Mouse (Mus musculus): Measurements from ENCODE around the gene Neil1. TPM values are rescaled to one million over a fixed set of nuclear protein-coding genes. Genes with fewer than 3 reads are reported as not detected.

Neil1 gene
- polyA plus RNA-seq, 1 experiment from 2014 or later: 8.6 TPM

DNA sequence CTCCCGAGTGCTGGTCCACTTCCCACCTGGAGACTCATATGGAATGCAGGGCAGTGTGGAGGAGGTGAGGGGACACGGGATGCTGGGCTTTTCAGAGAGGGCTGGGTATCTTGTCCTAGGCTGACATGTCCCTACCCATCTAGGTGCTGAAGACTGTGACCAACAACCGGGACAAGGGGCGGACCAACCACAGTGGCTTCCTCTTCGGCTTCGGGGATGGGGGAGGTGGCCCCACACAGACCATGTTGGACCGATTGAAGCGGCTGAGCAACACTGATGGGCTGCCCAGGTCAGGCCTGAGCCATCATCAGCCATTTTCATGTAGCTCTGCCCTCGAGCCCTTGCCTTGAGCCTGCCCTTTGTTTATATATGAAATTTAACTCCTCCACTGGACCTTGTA lies 10.3 kb downstream of the Neil1 start:
- Histone ChIP-seq H3K36me3 (peaks cover 86% of the 10 kb centered on the region), H3K27ac (no peak overlapping the region), H3K4me3 (no peak overlapping the region), H3K4me1 (no peaks in the 10 kb centered on the region), H3K9ac (no peak overlapping the region), H3K27me3 (no peaks in the 10 kb centered on the region), H3K9me3 (no peaks in the 10 kb centered on the region), H3K4me2 (no peak overlapping the region)
- ATAC-seq (ENCODE audit: insufficient number of reproducible peaks, low FRiP score, low TSS enrichment, low read depth): no peak
- WGBS: 88% methylated on average over 9 of the region's 9 CpGs

DNA sequence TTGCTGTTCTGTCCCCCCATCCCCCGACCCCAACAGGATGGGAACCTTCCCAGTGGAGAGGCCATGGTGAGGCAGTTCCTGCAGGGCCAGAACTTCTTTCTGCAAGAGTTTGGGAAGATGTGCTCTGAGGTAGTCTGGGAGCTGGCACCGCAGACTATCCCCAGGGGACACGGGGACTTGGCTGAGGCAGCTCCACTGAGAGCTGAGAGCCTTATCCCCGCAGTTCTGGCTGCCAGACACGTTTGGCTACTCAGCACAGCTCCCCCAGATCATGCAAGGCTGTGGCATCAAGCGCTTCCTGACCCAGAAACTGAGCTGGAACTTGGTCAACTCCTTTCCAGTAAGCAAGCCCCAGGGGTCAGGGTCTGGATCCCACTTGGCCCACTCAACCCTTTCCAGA lies 10.9 kb downstream of the Neil1 start:
- Histone ChIP-seq H3K4me3 (no peak overlapping the region), H3K9me3 (no peaks in the 10 kb centered on the region), H3K27ac (no peak overlapping the region), H3K4me1 (no peaks in the 10 kb centered on the region), H3K36me3 (peaks cover 81% of the 10 kb centered on the region), H3K27me3 (no peaks in the 10 kb centered on the region), H3K4me2 (no peak overlapping the region), H3K9ac (no peak overlapping the region)
- no peak for ATAC-seq (ENCODE audit: insufficient number of reproducible peaks, low FRiP score, low TSS enrichment, low read depth)
- WGBS: 88% methylated on average over 6 of the region's 6 CpGs

- H3K4me3 ChIP-seq: peak within 1 kb of the TSS; percentile 75
- peak; percentile 89 for ATAC-seq (ENCODE audit: insufficient number of reproducible peaks, low FRiP score, low TSS enrichment, low read depth)
- peaks cover 49% of the 10 kb centered on the region for H3K36me3 ChIP-seq
- H3K4me2 ChIP-seq: peak within 1 kb of the TSS; percentile 83
- H3K27me3 ChIP-seq: no peaks in the 10 kb centered on the region
- peak within 1 kb of the TSS; percentile 96 for H3K27ac ChIP-seq
- under 1% methylated on average over 58 of the region's 58 CpGs for WGBS
- peak within 1 kb of the TSS; percentile 58 for H3K9ac ChIP-seq
- H3K4me1 ChIP-seq: peaks cover 12% of the 10 kb centered on the region
- H3K9me3 ChIP-seq: no peaks in the 10 kb centered on the region
Measured at GRCm38 (mm10) chr9:57130577-57131433, 17.3 kb downstream of the Neil1 start, which contains the start of gene Man2c1. Man2c1 (plus strand) TSS chr9:57130690.

GRCm38 (mm10) chr9:57129641-57130040 lies 18.5 kb downstream of the Neil1 start:
- Histone ChIP-seq H3K4me2 (peak overlapping the region; percentile 83; the same call in 1 of the 2 replicates), H3K36me3 (peaks cover 48% of the 10 kb centered on the region), H3K27ac (no peak overlapping the region), H3K4me1 (peaks cover 12% of the 10 kb centered on the region), H3K27me3 (no peaks in the 10 kb centered on the region), H3K4me3 (peak overlapping the region; percentile 75; the same call in 1 of the 2 replicates), H3K9ac (no peak overlapping the region), H3K9me3 (no peaks in the 10 kb centered on the region)
- no peak for ATAC-seq (ENCODE audit: insufficient number of reproducible peaks, low FRiP score, low TSS enrichment, low read depth)

DNA sequence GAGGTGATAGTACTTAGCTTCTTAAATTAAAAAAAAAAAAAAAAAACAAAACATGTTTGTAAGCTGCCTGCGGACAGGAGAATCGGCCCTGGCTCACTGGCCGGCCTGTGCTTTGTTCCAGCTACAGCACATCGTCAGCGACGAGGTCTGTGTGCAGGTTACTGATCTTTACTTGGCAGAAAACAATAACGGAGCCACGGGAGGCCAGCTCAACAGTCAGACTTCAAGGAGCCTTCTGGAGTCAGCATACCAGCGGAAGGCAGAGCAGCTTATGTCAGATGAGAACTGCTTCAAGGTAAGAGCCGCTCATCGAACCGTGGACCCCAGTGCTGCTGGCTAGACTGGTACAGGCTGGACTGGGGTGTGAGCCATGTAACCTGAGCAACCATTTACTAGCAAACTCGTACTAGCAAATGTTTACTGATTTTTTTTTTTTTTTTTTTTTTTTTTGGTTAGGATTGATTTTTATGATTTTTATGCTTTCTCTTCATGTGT lies 30.8 kb downstream of the Neil1 start:
- Histone ChIP-seq H3K27ac (no peak overlapping the region), H3K4me1 (no peaks in the 10 kb centered on the region), H3K4me3 (no peak overlapping the region), H3K36me3 (peaks cover 82% of the 10 kb centered on the region), H3K9ac (no peak overlapping the region), H3K4me2 (no peak overlapping the region), H3K9me3 (no peaks in the 10 kb centered on the region), H3K27me3 (no peaks in the 10 kb centered on the region)
- ATAC-seq (ENCODE audit: insufficient number of reproducible peaks, low FRiP score, low TSS enrichment, low read depth): no peak
- 90% methylated on average over 13 of the region's 13 CpGs for WGBS

Other genes with a start within 250 kb of the Neil1 start
- 10.9 and 11.3 TPM in 2 replicates for gene Snx33, start 219.9 kb downstream of the Neil1 start, polyA plus RNA-seq (2015; fragmentation: Nextera tagmentation; extraction: Ambion mirVana)
- gene Imp3, start 210.8 kb downstream of the Neil1 start, polyA plus RNA-seq (2015; fragmentation: Nextera tagmentation; extraction: Ambion mirVana): 80.0 and 86.5 TPM in 2 replicates
- gene Snupn, start 197.4 kb downstream of the Neil1 start, polyA plus RNA-seq (2015; fragmentation: Nextera tagmentation; extraction: Ambion mirVana): 24.9 and 26.6 TPM in 2 replicates
- 18.1 and 22.9 TPM in 2 replicates for gene Ptpn9, start 153.4 kb downstream of the Neil1 start, polyA plus RNA-seq (2015; fragmentation: Nextera tagmentation; extraction: Ambion mirVana)
- 26.5 and 27.1 TPM in 2 replicates for gene Sin3a, start 76.3 kb downstream of the Neil1 start, polyA plus RNA-seq (2015; fragmentation: Nextera tagmentation; extraction: Ambion mirVana)
- 64.6 and 67.1 TPM in 2 replicates for gene Man2c1, start 17.6 kb downstream of the Neil1 start, polyA plus RNA-seq (2015; fragmentation: Nextera tagmentation; extraction: Ambion mirVana)
- gene Commd4, start 10.0 kb upstream of the Neil1 start, polyA plus RNA-seq (2015; fragmentation: Nextera tagmentation; extraction: Ambion mirVana): 93.7 and 94.6 TPM in 2 replicates
- gene Trcg1, start 88.3 kb upstream of the Neil1 start, polyA plus RNA-seq (2015; fragmentation: Nextera tagmentation; extraction: Ambion mirVana): not detected in 2 replicates
- 17.7 and 18.0 TPM in 2 replicates for gene 1700017B05Rik, start 114.3 kb upstream of the Neil1 start, polyA plus RNA-seq (2015; fragmentation: Nextera tagmentation; extraction: Ambion mirVana)